Mouse (Mus musculus) hindbrain, embryonic 15.5 days (tissue): ENCODE measurements around the gene 1110065P20Rik. TPM values are rescaled to one million over a fixed set of nuclear protein-coding genes. Genes with fewer than 3 reads are reported as not detected.
A peak's percentile ranks its signal among the peaks of the same experiment; 100 is the strongest.

Experiments
- ATAC-seq: fragments of 200-750 bp; cut with Nextera tagmentation; 2 replicates; pipeline ENCODE4 v1.8.0; 2017; ENCODE audit warnings: low read depth, moderate number of reproducible peaks, moderate TSS enrichment; ENCODE audit not compliant: low FRiP score
- H3K27ac ChIP-seq: fragments of 300-500 bp; sonication (generic); replicated peaks from 2 replicates; pipeline ENCODE4 v1.5.1; 2015; ENCODE audit warnings: mild to moderate bottlenecking, inconsistent platforms
- H3K27me3 ChIP-seq: fragments of 300-500 bp; sonication (generic); 2 replicates; pipeline ENCODE4 v1.6.1; 2015; ENCODE audit warnings: control low read depth, inconsistent platforms
- H3K36me3 ChIP-seq: fragments of 300-500 bp; sonication (generic); 2 replicates; pipeline ENCODE4 v1.6.1; 2015; ENCODE audit warnings: control low read depth, inconsistent platforms
- H3K4me1 ChIP-seq: fragments of 300-500 bp; sonication (generic); replicated peaks from 2 replicates; pipeline ENCODE4 v1.6.1; 2015; ENCODE audit warnings: control low read depth, inconsistent platforms
- H3K4me2 ChIP-seq: fragments of 300-500 bp; sonication (generic); 2 replicates; pipeline ENCODE4 v1.6.1; 2015; ENCODE audit warnings: moderate library complexity, mild to moderate bottlenecking, inconsistent platforms
- H3K4me3 ChIP-seq: fragments of 300-500 bp; sonication (generic); 2 replicates; pipeline ENCODE4 v1.5.1; 2015; ENCODE audit warnings: mild to moderate bottlenecking, inconsistent platforms
- H3K9ac ChIP-seq: fragments of 300-500 bp; sonication (generic); 2 replicates; pipeline ENCODE4 v1.6.1; 2015; ENCODE audit warnings: inconsistent platforms
- H3K9me3 ChIP-seq: fragments of 300-500 bp; sonication (generic); 2 replicates; pipeline ENCODE4 v1.6.1; 2016; ENCODE audit warnings: control low read depth, inconsistent platforms
- WGBS: fragments of 180-500 bp; shearing (Covaris S2); methylation state at CpG from one replicate; pipeline ENCODE4 v1.1.7; 2015; 5-methylcytosine and 5-hydroxymethylcytosine counted together
- polyA plus RNA-seq: library from polyadenylated mRNA; unstranded; fragments of >200 nt; fragmentation: Nextera tagmentation; extraction: Ambion mirVana; gene quantifications from 2 replicates; pipeline ENCODE4 v1.2.1, GENCODE M21; 2015

1110065P20Rik gene
- 98.8 and 103 TPM in 2 replicates for polyA plus RNA-seq

- H3K36me3 ChIP-seq, result peaks cover 25% of the 10 kb centered on the region
- H3K9me3 ChIP-seq, result no peaks in the 10 kb centered on the region
- H3K4me2 ChIP-seq, result peak within 1 kb of the TSS; percentile 90
- H3K27me3 ChIP-seq, result no peaks in the 10 kb centered on the region
- ATAC-seq, result peak; percentile 45
- WGBS, result under 1% methylated on average over 73 of the region's 75 CpGs
- peak within 1 kb of the TSS; percentile 99 for H3K27ac ChIP-seq
- peaks cover 47% of the 10 kb centered on the region for H3K4me1 ChIP-seq
- H3K9ac ChIP-seq, result peak within 1 kb of the TSS; percentile 91
- H3K4me3 ChIP-seq, result peak within 1 kb of the TSS; percentile 86
Measured at GRCm38 (mm10) chr4:124850933-124851658, at the start of gene 1110065P20Rik. Gene 1110065P20Rik, minus strand, starts transcription at chr4:124851196.

GRCm38 (mm10) chr4:124899906-124900305 is 48.9 kb upstream of the 1110065P20Rik start:
- peaks cover 12% of the 10 kb centered on the region; the same call in 1 of the 2 replicates for H3K27me3 ChIP-seq
- H3K27ac ChIP-seq, result no peak overlapping the region
- peaks cover 8% of the 10 kb centered on the region for H3K4me1 ChIP-seq
- 59% methylated on average over 5 of the region's 5 CpGs for WGBS
- H3K9me3 ChIP-seq, result no peaks in the 10 kb centered on the region
- no peak overlapping the region for H3K4me3 ChIP-seq
- no peaks in the 10 kb centered on the region for H3K36me3 ChIP-seq
- H3K4me2 ChIP-seq, result no peak overlapping the region
- H3K9ac ChIP-seq, result no peak overlapping the region
- ATAC-seq, result no peak

GRCm38 (mm10) chr4:124898428-124898827 is 47.4 kb upstream of the 1110065P20Rik start:
- H3K4me2 ChIP-seq, result no peak overlapping the region
- no peaks in the 10 kb centered on the region for H3K36me3 ChIP-seq
- WGBS, result 18% methylated on average over 10 of the region's 10 CpGs
- no peak for ATAC-seq
- H3K9ac ChIP-seq, result no peak overlapping the region
- no peak overlapping the region for H3K27ac ChIP-seq
- H3K4me3 ChIP-seq, result no peak overlapping the region
- no peaks in the 10 kb centered on the region for H3K9me3 ChIP-seq
- peaks cover 12% of the 10 kb centered on the region; the same call in 1 of the 2 replicates for H3K27me3 ChIP-seq
- H3K4me1 ChIP-seq, result peaks cover 22% of the 10 kb centered on the region

- WGBS, result 2% methylated on average over 74 of the region's 83 CpGs
- Histone ChIP-seq H3K4me3 (peak overlapping the region; percentile 48), H3K36me3 (no peaks in the 10 kb centered on the region), H3K27ac (0 out of 2 replicates have a peak overlapping the region, but pooled peaks have one; percentile 36), H3K27me3 (peaks cover 26% of the 10 kb centered on the region), H3K9me3 (no peaks in the 10 kb centered on the region), H3K4me1 (peaks cover 25% of the 10 kb centered on the region), H3K4me2 (peak overlapping the region; percentile 76), H3K9ac (peak overlapping the region; percentile 47)
- peak; percentile 89 for ATAC-seq
Measured at GRCm38 (mm10) chr4:124894508-124895428, 43.8 kb upstream of the 1110065P20Rik start.

GRCm38 (mm10) chr4:124893769-124894168 is 42.8 kb upstream of the 1110065P20Rik start:
- Histone ChIP-seq H3K27me3 (peaks cover 26% of the 10 kb centered on the region), H3K4me3 (peak overlapping the region; percentile 48), H3K36me3 (no peaks in the 10 kb centered on the region), H3K27ac (no peak overlapping the region), H3K9ac (0 out of 2 replicates have a peak overlapping the region, but pooled peaks have one; percentile 47), H3K4me2 (peak overlapping the region; percentile 76), H3K4me1 (peaks cover 25% of the 10 kb centered on the region), H3K9me3 (no peaks in the 10 kb centered on the region)
- 25% methylated on average over 6 of the region's 6 CpGs for WGBS
- peak; percentile 21; the same call in 1 of the 2 replicates for ATAC-seq

GRCm38 (mm10) chr4:124890831-124891230 is 39.8 kb upstream of the 1110065P20Rik start:
- 82% methylated on average over 5 of the region's 5 CpGs for WGBS

GRCm38 (mm10) chr4:124889935-124890334 is 38.9 kb upstream of the 1110065P20Rik start:
- Histone ChIP-seq H3K36me3 (no peaks in the 10 kb centered on the region), H3K4me2 (no peak overlapping the region), H3K27me3 (peaks cover 21% of the 10 kb centered on the region), H3K27ac (no peak overlapping the region), H3K4me3 (no peak overlapping the region), H3K9me3 (no peaks in the 10 kb centered on the region), H3K4me1 (peaks cover 17% of the 10 kb centered on the region), H3K9ac (no peak overlapping the region)
- 89% methylated on average over 2 of the region's 2 CpGs for WGBS
- ATAC-seq, result no peak

More at GRCm38 (mm10) chr4:124890831-124891230, 39.8 kb upstream of the 1110065P20Rik start:
- Histone ChIP-seq H3K27me3 (peaks cover 23% of the 10 kb centered on the region), H3K36me3 (no peaks in the 10 kb centered on the region), H3K9me3 (no peaks in the 10 kb centered on the region), H3K4me1 (peaks cover 22% of the 10 kb centered on the region), H3K9ac (no peak overlapping the region), H3K4me2 (no peak overlapping the region), H3K27ac (no peak overlapping the region), H3K4me3 (no peak overlapping the region)
- ATAC-seq, result no peak

- Histone ChIP-seq H3K4me2 (no peak overlapping the region), H3K27ac (no peak overlapping the region), H3K36me3 (no peaks in the 10 kb centered on the region), H3K4me3 (no peak overlapping the region), H3K9me3 (no peaks in the 10 kb centered on the region), H3K9ac (no peak overlapping the region), H3K4me1 (peaks cover 6% of the 10 kb centered on the region), H3K27me3 (peaks cover 25% of the 10 kb centered on the region)
- ATAC-seq, result no peak
- WGBS, result 68% methylated on average over 7 of the region's 7 CpGs
Measured at GRCm38 (mm10) chr4:124888702-124889101, 37.7 kb upstream of the 1110065P20Rik start.

GRCm38 (mm10) chr4:124882151-124882729 is 31.2 kb upstream of the 1110065P20Rik start:
- no peaks in the 10 kb centered on the region for H3K36me3 ChIP-seq
- H3K9ac ChIP-seq, result peak overlapping the region; percentile 44
- WGBS, result under 1% methylated on average over 37 of the region's 37 CpGs
- ATAC-seq, result peak; percentile 35; the same call in 1 of the 2 replicates
- peak overlapping the region; percentile 58 for H3K4me2 ChIP-seq
- H3K9me3 ChIP-seq, result no peaks in the 10 kb centered on the region
- peaks cover 13% of the 10 kb centered on the region; the same call in 1 of the 2 replicates for H3K27me3 ChIP-seq
- H3K4me3 ChIP-seq, result peak overlapping the region; percentile 48
- H3K4me1 ChIP-seq, result peaks cover 18% of the 10 kb centered on the region
- H3K27ac ChIP-seq, result peak overlapping the region; percentile 60

GRCm38 (mm10) chr4:124881341-124881908 is 30.4 kb upstream of the 1110065P20Rik start:
- peak; percentile 96 for ATAC-seq
- Histone ChIP-seq H3K4me3 (peak overlapping the region; percentile 48), H3K27me3 (peaks cover 13% of the 10 kb centered on the region; the same call in 1 of the 2 replicates), H3K36me3 (no peaks in the 10 kb centered on the region), H3K9me3 (no peaks in the 10 kb centered on the region), H3K9ac (peak overlapping the region; percentile 44), H3K4me2 (peak overlapping the region; percentile 58), H3K27ac (peak overlapping the region; percentile 60), H3K4me1 (peaks cover 18% of the 10 kb centered on the region)
- WGBS, result under 1% methylated on average over 37 of the region's 37 CpGs

- Histone ChIP-seq H3K27me3 (0 out of 2 replicates have a peak, but pooled peaks cover 8% of the 10 kb centered on the region), H3K27ac (peak within 1 kb of the TSS; percentile 60), H3K4me2 (peak within 1 kb of the TSS; percentile 58), H3K9me3 (no peaks in the 10 kb centered on the region), H3K4me1 (peaks cover 18% of the 10 kb centered on the region), H3K36me3 (no peaks in the 10 kb centered on the region), H3K4me3 (peak within 1 kb of the TSS; percentile 48), H3K9ac (peak within 1 kb of the TSS; percentile 44)
- no peak for ATAC-seq
- WGBS, result 5% methylated on average over 11 of the region's 11 CpGs
Measured at GRCm38 (mm10) chr4:124880599-124880998, 29.6 kb upstream of the 1110065P20Rik start, which contains the start of gene Epha10. Gene Epha10, plus strand, starts transcription at chr4:124880899.
